Mouse (Mus musculus): ENCODE results near the gene Tmem110. TPM values are rescaled to one million over a fixed set of nuclear protein-coding genes. Genes with fewer than 3 reads are reported as not detected.

Gene Tmem110
- polyA plus RNA-seq, 1 experiment from 2014 or later: 25.2 TPM

DNA sequence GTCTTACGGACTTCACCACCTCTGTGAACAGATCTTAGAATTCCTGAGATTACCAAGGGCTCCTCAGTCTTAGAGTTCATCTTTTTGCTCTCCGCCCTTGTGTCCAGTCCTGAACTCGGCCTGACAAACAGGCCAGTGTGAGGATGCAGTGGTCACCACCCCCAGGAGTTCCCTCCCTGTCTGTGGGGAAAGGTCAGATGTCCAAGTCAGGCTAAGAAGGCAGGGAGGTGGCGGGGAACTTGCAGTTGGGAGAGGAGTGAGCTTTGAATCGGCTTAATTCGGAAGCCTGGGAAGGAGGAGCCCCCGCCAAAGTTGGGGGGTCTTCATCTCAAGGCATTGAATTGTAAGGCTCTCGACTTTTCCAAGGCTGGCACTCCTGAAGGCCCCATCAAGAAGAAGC is 54.9 kb downstream of the Tmem110 start:
- Histone ChIP-seq H3K27me3 (replicated peaks) (no peaks in the 10 kb centered on the region), H3K4me2 (no peak overlapping the region), H3K4me3 (replicated peaks) (no peak overlapping the region), H3K36me3 (peaks cover 13% of the 10 kb centered on the region), H3K4me1 (no peaks in the 10 kb centered on the region), H3K27ac (replicated peaks) (no peak overlapping the region), H3K9ac (replicated peaks) (no peak overlapping the region), H3K9me3 (replicated peaks) (no peaks in the 10 kb centered on the region)
- whole genome bisulfite sequencing: 81% methylated on average over 8 of the region's 8 CpGs
- ATAC-seq (ENCODE audit: low FRiP score): no peak

DNA sequence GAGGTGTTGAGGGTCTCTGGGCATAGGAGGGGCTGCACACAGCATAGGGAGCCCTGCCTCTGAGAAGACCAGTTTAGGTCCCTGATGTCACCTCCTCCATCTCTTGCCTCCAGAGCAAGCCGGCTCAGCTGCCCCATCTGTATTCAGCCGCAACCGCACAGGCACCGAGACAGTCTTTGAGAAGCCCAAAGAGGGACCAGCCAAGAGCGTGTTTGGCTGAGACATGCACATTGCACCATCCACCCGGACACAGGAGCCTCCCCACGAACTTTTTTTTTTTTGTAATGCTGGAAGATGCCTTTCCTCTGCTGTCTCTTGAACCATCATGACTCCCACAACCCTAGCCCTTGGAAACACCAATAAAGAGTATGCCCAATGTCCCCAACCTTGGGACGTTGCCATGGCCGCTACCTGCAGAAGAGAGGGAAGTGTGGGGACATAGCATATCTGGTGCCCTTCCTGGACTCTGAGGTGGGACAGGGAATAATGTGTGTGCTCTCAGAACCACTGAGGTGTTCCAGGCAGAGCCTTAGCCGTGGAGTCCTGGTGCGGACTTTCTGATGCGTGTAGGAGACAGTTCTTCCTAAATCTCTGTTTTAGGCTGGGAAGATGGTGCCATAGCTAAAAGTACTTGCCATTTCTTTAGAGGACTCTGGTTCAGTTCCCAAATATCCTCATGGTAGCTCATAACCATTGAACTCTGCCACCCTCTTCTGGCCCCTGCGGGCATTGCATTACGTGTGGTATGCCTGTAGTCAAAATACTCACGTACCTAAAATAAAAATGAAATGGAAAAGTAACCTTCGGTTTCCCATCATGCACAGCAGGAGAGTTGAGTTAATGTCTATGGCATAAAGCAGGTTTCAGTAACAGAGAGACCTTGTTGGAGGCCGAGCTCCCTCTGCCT is 55.7 kb downstream of the Tmem110 start:
- Histone ChIP-seq H3K9me3 (replicated peaks) (no peaks in the 10 kb centered on the region), H3K9ac (replicated peaks) (no peak overlapping the region), H3K4me3 (replicated peaks) (no peak overlapping the region), H3K27ac (replicated peaks) (no peak overlapping the region), H3K4me1 (no peaks in the 10 kb centered on the region), H3K36me3 (peaks cover 6% of the 10 kb centered on the region; the same call in 1 of the 2 replicates), H3K27me3 (replicated peaks) (no peaks in the 10 kb centered on the region), H3K4me2 (no peak overlapping the region)
- no peak for ATAC-seq (ENCODE audit: low FRiP score)
- WGBS: 87% methylated on average over 17 of the region's 17 CpGs

DNA sequence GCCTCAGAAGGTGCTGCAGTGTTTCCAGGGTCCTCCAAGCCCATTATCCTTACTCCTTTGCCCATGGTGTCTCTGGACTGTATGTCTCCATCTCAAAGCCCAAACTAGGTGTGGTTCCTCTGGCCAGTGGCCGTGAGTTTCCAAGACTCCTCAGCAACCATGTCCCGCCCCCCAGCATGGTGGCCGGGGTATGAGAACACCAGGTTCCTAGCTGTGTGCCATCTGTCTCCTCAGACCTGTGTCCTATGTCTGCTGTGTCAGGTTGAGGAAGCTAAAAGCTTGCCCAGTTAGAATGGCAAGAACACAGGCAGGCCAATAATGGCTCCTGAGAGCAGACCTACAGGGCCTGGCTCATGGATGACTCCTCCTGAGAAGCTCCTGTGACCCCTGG is 56.3 kb downstream of the Tmem110 start:
- H3K27me3 ChIP-seq (replicated peaks): no peaks in the 10 kb centered on the region
- H3K4me3 ChIP-seq (replicated peaks): no peak overlapping the region
- no peak overlapping the region for H3K27ac ChIP-seq (replicated peaks)
- no peaks in the 10 kb centered on the region for H3K4me1 ChIP-seq
- no peaks in the 10 kb centered on the region for H3K36me3 ChIP-seq
- WGBS: 93% methylated on average over 3 of the region's 3 CpGs
- no peak for ATAC-seq (ENCODE audit: low FRiP score)
- H3K4me2 ChIP-seq: no peak overlapping the region
- no peak overlapping the region for H3K9ac ChIP-seq (replicated peaks)
- no peaks in the 10 kb centered on the region for H3K9me3 ChIP-seq (replicated peaks)

DNA sequence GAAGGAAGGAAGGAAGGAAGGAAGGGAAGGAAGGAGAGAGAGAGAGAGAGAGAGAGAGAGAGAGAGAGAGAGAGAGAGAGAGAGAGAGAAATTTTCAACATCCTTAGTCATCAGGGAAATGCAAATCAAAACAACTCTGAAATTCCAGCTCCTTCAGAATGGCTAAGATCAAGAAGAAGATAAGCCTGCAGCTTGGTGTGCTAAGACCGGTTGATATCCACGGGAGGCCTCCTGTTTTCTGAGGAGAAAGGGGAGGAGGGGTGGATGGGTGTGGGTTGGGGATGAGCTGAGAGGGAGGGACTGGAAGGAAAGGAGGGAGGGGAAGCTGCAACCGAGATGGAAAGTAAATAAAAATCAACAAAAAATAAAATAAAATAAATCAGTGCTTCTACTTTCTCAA is 59.9 kb downstream of the Tmem110 start:
- no peaks in the 10 kb centered on the region for H3K9me3 ChIP-seq (replicated peaks)
- 43% methylated on average over 3 of the region's 3 CpGs for WGBS

DNA sequence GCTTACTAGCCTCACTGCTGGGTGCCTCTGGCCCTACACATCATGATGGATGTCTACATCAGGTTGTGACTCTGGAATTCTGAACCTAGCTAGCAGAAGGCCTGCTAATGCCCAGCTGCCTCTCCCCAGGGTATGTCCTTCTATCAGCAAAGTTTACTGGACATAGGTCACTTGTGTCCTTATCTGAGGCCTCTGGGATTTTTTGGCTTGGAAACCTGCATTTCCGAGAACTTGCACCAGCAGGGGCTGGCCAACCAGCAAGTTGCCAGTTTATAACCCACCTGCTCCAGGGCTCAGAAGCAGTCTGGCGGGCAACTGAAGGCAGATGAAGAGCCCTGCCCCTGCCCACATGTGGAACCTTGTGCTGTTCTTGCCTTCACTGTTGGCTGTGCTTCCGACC is 60.8 kb downstream of the Tmem110 start, which contains the start of gene Itih4:
Gene Itih4 (plus strand): TSS at position 273 of the 400 bp plus-strand sequence.
- 88% methylated on average over 3 of the region's 3 CpGs for WGBS
- H3K9ac ChIP-seq (replicated peaks): no peak within 1 kb of the TSS

More for the DNA sequence above, 59.9 kb downstream of the Tmem110 start:
- Histone ChIP-seq H3K36me3 (no peaks in the 10 kb centered on the region), H3K4me2 (no peak overlapping the region), H3K4me1 (no peaks in the 10 kb centered on the region), H3K9ac (replicated peaks) (no peak overlapping the region), H3K27me3 (replicated peaks) (no peaks in the 10 kb centered on the region), H3K4me3 (replicated peaks) (no peak overlapping the region), H3K27ac (replicated peaks) (no peak overlapping the region)
- no peak for ATAC-seq (ENCODE audit: low FRiP score)

DNA sequence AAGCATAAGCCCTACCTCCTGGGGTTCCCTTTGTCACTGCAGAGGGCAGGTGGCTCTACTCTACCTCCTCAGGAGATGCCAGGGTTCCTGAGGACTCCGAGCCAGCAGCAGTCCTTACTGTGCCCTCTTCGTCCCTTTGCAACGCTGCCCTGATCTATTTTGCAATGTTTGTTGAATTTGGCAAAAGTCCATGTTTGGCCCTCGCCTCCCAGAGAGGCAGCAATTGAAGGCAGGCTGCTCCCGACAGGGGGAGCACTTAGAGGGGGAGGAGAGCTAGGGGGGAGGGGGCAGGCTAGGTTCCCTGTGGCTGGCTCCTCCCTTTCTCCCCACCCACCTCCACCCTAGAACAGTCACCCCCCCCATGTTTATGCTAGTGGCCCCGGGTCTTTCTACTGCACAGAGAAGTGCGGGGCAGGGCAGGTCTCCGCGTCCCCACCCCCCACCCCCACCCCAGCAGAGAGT is 62.9 kb downstream of the Tmem110 start:
- peak overlapping the region; percentile 25; the same call in 1 of the 2 replicates for H3K4me2 ChIP-seq

More for the DNA sequence above, 60.8 kb downstream of the Tmem110 start, which contains the start of gene Itih4:
- no peaks in the 10 kb centered on the region for H3K4me1 ChIP-seq
- H3K4me3 ChIP-seq (replicated peaks): no peak within 1 kb of the TSS
- no peak within 1 kb of the TSS for H3K27ac ChIP-seq (replicated peaks)
- no peaks in the 10 kb centered on the region for H3K9me3 ChIP-seq (replicated peaks)
- no peak for ATAC-seq (ENCODE audit: low FRiP score)
- H3K4me2 ChIP-seq: no peak within 1 kb of the TSS
- no peaks in the 10 kb centered on the region for H3K36me3 ChIP-seq
- no peaks in the 10 kb centered on the region for H3K27me3 ChIP-seq (replicated peaks)

DNA sequence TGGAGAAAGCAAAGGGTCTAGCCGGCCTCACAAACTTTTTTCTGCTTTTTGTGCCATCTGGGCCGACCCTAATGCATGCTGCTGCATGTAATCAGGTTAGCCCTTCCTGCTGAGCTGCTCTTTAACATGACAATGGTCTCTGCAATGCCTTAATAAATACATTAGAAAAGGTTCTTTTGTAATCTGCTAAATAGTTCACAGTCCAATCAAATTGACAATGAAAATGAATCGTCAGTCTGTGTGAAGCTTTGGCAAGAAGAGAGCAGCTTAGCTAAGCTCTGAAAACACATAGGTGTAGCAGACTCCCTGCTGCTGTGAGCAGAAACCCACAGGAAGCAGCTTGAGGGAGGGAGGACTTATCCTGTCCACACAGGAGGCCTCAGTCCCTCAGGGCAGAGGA is 74.6 kb downstream of the Tmem110 start:
- Histone ChIP-seq H3K4me2 (no peak overlapping the region), H3K27ac (replicated peaks) (no peak overlapping the region), H3K4me3 (replicated peaks) (no peak overlapping the region), H3K36me3 (no peaks in the 10 kb centered on the region), H3K4me1 (no peaks in the 10 kb centered on the region), H3K9ac (replicated peaks) (no peak overlapping the region), H3K27me3 (replicated peaks) (no peaks in the 10 kb centered on the region), H3K9me3 (replicated peaks) (no peaks in the 10 kb centered on the region)
- no peak for ATAC-seq (ENCODE audit: low FRiP score)
- 22% methylated on average over 3 of the region's 3 CpGs for WGBS

More for the DNA sequence above, 62.9 kb downstream of the Tmem110 start:
- H3K4me3 ChIP-seq (replicated peaks): no peak overlapping the region
- no peak overlapping the region for H3K9ac ChIP-seq (replicated peaks)
- H3K27me3 ChIP-seq (replicated peaks): no peaks in the 10 kb centered on the region
- no peaks in the 10 kb centered on the region for H3K4me1 ChIP-seq
- ATAC-seq (ENCODE audit: low FRiP score): no peak
- H3K9me3 ChIP-seq (replicated peaks): no peaks in the 10 kb centered on the region
- H3K36me3 ChIP-seq: no peaks in the 10 kb centered on the region
- 25% methylated on average over 9 of the region's 9 CpGs for WGBS
- no peak overlapping the region for H3K27ac ChIP-seq (replicated peaks)

DNA sequence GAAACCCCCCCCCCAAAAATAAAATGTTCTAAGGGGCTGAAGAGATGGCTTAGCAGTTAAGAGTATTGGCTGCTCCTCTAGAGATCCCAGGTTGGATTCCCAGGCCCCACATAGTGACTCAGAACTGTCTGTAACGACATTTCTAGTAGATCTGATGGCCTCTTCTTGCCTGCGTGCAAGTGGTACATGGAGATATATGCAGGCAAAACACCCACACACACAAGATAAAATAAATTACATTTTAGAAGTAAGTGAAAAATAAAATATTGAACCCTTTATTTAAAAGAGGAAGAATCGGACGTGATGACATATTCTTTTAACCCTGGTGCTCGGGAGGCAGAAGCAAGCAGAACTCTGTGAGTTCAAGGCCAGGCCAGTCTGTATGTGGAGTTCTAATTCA is 77.2 kb downstream of the Tmem110 start:
- no peak overlapping the region for H3K9ac ChIP-seq (replicated peaks)
- WGBS: 89% methylated on average over 5 of the region's 5 CpGs
- H3K4me1 ChIP-seq: no peaks in the 10 kb centered on the region
- H3K4me3 ChIP-seq (replicated peaks): no peak overlapping the region
- H3K27ac ChIP-seq (replicated peaks): no peak overlapping the region
- ATAC-seq (ENCODE audit: low FRiP score): no peak
- no peak overlapping the region for H3K4me2 ChIP-seq
- H3K27me3 ChIP-seq (replicated peaks): no peaks in the 10 kb centered on the region
- H3K9me3 ChIP-seq (replicated peaks): no peaks in the 10 kb centered on the region
- H3K36me3 ChIP-seq: no peaks in the 10 kb centered on the region

DNA sequence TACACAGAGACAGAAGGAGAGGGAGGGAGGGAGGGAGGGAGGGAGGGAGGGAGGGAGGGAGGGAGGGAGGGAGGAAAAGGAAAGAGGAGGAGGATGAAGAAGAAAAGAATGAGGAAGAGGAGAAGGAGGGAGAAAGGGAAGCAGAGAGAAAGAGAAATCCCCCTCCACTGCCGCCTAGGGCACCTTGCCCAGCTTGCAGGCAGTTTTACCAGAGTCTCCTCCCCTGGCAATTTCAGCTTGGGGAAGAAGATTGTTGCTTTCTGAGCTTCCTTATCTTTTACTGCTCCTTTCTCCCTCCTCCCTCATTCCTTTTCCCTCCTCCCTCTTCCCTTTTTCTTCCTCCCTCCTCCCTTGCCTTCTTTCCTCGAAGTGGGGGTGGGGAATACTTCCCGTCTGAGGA is 77.6 kb downstream of the Tmem110 start:
- WGBS: 75% methylated on average over 3 of the region's 3 CpGs
- Histone ChIP-seq H3K4me2 (no peak overlapping the region), H3K9ac (replicated peaks) (no peak overlapping the region), H3K9me3 (replicated peaks) (no peaks in the 10 kb centered on the region), H3K4me1 (no peaks in the 10 kb centered on the region), H3K4me3 (replicated peaks) (no peak overlapping the region), H3K27me3 (replicated peaks) (no peaks in the 10 kb centered on the region), H3K36me3 (no peaks in the 10 kb centered on the region), H3K27ac (replicated peaks) (no peak overlapping the region)
- ATAC-seq (ENCODE audit: low FRiP score): no peak

DNA sequence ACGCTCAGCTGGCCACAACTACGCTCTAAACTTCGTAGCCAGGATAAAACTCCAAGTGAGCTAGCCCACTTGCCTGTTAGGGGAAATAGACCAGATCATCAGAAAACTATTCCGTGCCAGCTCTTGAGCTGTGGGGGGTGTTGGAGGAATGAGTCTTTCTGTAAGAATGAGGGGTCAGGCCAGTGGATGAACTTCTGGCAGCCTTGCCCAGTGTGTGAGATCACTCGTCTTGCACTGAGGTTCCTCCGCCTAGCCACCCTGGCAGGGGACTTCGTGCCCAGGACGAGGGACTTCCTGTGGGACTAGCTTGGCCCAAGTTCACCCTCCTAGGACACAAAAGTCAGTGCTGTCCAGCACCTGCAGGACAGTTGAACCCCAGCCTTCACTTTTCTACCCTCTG is 78.9 kb downstream of the Tmem110 start:
- no peaks in the 10 kb centered on the region for H3K4me1 ChIP-seq
- ATAC-seq (ENCODE audit: low FRiP score): no peak
- H3K9me3 ChIP-seq (replicated peaks): no peaks in the 10 kb centered on the region
- H3K36me3 ChIP-seq: no peaks in the 10 kb centered on the region
- no peak overlapping the region for H3K4me3 ChIP-seq (replicated peaks)
- H3K27ac ChIP-seq (replicated peaks): no peak overlapping the region
- H3K27me3 ChIP-seq (replicated peaks): no peaks in the 10 kb centered on the region
- 85% methylated on average over 8 of the region's 8 CpGs for WGBS
- H3K9ac ChIP-seq (replicated peaks): no peak overlapping the region
- no peak overlapping the region for H3K4me2 ChIP-seq

DNA sequence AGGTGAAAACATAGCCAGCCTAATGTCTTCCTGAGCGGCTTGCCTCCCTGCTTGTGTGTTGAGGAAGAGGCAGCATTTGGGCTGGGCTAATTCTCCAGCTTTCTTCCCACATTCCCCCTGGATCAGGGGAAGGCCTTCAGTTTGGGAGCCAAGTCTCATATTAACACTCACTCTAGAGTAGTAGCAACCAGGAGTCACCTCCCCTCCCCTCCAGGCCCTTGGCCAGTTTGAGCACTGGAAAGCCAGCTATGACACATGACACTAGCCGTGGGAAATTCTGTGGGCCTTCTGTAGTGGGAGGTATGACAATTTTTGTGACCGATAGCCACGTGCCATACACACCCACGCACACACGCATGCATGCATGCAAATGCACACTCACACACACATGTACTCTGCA is 80.6 kb downstream of the Tmem110 start:
- ATAC-seq (ENCODE audit: low FRiP score): no peak
- Histone ChIP-seq H3K4me3 (replicated peaks) (no peak overlapping the region), H3K9me3 (replicated peaks) (no peaks in the 10 kb centered on the region), H3K27me3 (replicated peaks) (no peaks in the 10 kb centered on the region), H3K9ac (replicated peaks) (no peak overlapping the region), H3K4me2 (no peak overlapping the region), H3K36me3 (no peaks in the 10 kb centered on the region), H3K4me1 (no peaks in the 10 kb centered on the region), H3K27ac (replicated peaks) (no peak overlapping the region)
- 93% methylated on average over 6 of the region's 6 CpGs for WGBS

DNA sequence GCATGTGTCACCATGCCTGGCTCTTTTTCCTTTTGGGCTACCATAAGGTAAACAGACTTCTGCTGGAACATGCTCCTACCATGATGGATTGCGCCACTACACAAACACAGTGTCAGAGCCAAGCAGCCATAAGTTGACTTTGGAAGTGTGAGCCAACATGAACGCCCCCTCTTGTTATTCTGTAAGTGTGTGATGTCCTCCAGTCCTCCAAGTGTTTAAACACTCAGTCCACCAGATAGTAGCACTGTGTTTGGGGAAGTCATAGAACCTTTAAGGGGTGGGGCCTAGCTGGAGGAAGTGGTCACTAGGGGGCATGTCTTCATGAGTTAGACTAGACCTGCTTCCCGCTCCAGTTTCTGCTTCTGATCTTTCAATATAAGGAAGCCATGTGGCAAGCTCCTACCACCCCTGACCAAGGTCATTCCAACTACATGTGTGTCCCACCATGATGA is 82.5 kb downstream of the Tmem110 start:
- Histone ChIP-seq H3K4me3 (replicated peaks) (no peak overlapping the region), H3K27ac (replicated peaks) (no peak overlapping the region), H3K9me3 (replicated peaks) (no peaks in the 10 kb centered on the region), H3K36me3 (no peaks in the 10 kb centered on the region), H3K27me3 (replicated peaks) (no peaks in the 10 kb centered on the region), H3K9ac (replicated peaks) (no peak overlapping the region), H3K4me2 (no peak overlapping the region), H3K4me1 (no peaks in the 10 kb centered on the region)
- ATAC-seq (ENCODE audit: low FRiP score): no peak
- WGBS: 86% methylated on average over 3 of the region's 3 CpGs

Data from neural tube, embryonic 15.5 days (tissue).